Mouse (Mus musculus): Measurements from ENCODE around the gene Cyp4v3.

The Cyp4v3 gene

GRCm38 (mm10) chr8:45310967-45311366, 22.0 kb downstream of the Cyp4v3 start:
- no peak for DNase-seq

- DNase-seq, result no peak
Observed at GRCm38 (mm10) chr8:45308366-45308765, 24.6 kb downstream of the Cyp4v3 start, which contains the start of gene Gm45753. TSS of gene Gm45753 (minus strand) at chr8:45308466.

GRCm38 (mm10) chr8:45305479-45305878, 27.5 kb downstream of the Cyp4v3 start:
- no peak for DNase-seq

- no peak for DNase-seq
Observed at GRCm38 (mm10) chr8:45304354-45304753, 28.7 kb downstream of the Cyp4v3 start.

GRCm38 (mm10) chr8:45302390-45302789, 30.6 kb downstream of the Cyp4v3 start:
- no peak for DNase-seq

GRCm38 (mm10) chr8:45295276-45295675, 37.7 kb downstream of the Cyp4v3 start:
- no peak for DNase-seq

- DNase-seq, result no peak
Observed at GRCm38 (mm10) chr8:45294687-45295086, 38.3 kb downstream of the Cyp4v3 start, which contains the start of gene Klkb1. TSS of gene Klkb1 (minus strand) at chr8:45294859.

- DNase-seq, result no peak
Observed at GRCm38 (mm10) chr8:45291790-45292189, 41.2 kb downstream of the Cyp4v3 start.

- DNase-seq, result peak; percentile 9 to 14
Observed at GRCm38 (mm10) chr8:45281630-45282029, 51.4 kb downstream of the Cyp4v3 start.

GRCm38 (mm10) chr8:45277453-45277852, 55.6 kb downstream of the Cyp4v3 start:
- DNase-seq, result no peak

- no peak for DNase-seq
Observed at GRCm38 (mm10) chr8:45274317-45274716, 58.7 kb downstream of the Cyp4v3 start.

GRCm38 (mm10) chr8:45269056-45269455, 64.0 kb downstream of the Cyp4v3 start:
- peak in 1 of 2 experiments; percentile 6 for DNase-seq

- DNase-seq, result no peak
Observed at GRCm38 (mm10) chr8:45268485-45268884, 64.5 kb downstream of the Cyp4v3 start.

GRCm38 (mm10) chr8:45267611-45268391, 65.2 kb downstream of the Cyp4v3 start:
- DNase-seq, result peak in 1 of 2 experiments; percentile 20

- no peak for DNase-seq
Observed at GRCm38 (mm10) chr8:45266993-45267392, 66.0 kb downstream of the Cyp4v3 start.

GRCm38 (mm10) chr8:45264918-45265317, 68.1 kb downstream of the Cyp4v3 start:
- DNase-seq, result no peak

- DNase-seq, result no peak
Observed at GRCm38 (mm10) chr8:45262851-45263250, 70.2 kb downstream of the Cyp4v3 start.

- no peak for DNase-seq
Observed at GRCm38 (mm10) chr8:45261920-45262319, 71.1 kb downstream of the Cyp4v3 start, which contains the start of gene F11. TSS of gene F11 (minus strand) at chr8:45262031.

GRCm38 (mm10) chr8:45258421-45258820, 74.6 kb downstream of the Cyp4v3 start:
- DNase-seq, result no peak

GRCm38 (mm10) chr8:45255040-45255439, 78.0 kb downstream of the Cyp4v3 start:
- no peak for DNase-seq
